Mouse (Mus musculus): ENCODE measurements around the gene Appbp2.

The Appbp2 gene

DNA sequence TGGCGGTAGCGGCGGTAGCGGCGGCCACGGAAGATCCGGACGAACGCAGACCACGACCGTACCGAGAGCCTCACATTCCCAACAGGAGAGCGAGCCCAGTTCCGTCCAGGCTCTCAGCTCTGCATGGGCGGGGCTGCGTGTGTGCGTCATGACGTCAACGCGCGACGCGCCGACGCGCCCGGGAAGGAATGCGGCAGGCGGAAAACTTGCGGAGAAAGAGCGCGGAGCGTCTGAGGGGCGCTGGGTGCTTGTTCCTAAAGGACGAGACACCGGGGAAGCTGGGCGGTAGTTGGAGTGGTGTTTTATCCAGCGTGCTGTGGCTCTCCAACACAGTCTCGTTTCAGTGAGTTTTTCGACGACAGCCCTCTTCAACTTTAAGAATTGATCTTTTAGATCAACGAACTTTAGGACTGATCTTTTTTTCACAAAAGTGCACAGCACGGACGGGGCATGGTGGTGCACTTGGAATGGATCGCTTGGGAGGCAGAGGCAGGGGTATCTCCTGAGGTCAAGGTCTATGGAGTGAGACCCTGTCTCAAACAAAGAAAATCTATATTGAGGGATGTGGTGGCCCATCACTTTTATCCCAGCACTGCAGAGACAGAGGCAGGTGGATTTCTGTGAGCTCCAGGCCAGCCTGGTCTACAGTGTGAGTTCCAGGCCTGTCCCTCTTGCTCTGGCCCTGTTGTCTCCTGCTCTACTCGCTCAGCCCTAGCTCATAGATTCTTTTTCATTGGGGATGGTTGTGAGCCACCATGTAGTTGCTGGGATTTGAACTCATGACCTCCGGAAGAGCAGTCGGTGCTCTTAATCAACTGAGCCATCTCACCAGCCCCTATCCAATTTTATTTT, at the start of gene Appbp2:
Gene Appbp2, minus strand, starts transcription at position 141 of the 852 bp plus-strand sequence.
- DNase-seq = peak; percentile 93 to 95

DNA sequence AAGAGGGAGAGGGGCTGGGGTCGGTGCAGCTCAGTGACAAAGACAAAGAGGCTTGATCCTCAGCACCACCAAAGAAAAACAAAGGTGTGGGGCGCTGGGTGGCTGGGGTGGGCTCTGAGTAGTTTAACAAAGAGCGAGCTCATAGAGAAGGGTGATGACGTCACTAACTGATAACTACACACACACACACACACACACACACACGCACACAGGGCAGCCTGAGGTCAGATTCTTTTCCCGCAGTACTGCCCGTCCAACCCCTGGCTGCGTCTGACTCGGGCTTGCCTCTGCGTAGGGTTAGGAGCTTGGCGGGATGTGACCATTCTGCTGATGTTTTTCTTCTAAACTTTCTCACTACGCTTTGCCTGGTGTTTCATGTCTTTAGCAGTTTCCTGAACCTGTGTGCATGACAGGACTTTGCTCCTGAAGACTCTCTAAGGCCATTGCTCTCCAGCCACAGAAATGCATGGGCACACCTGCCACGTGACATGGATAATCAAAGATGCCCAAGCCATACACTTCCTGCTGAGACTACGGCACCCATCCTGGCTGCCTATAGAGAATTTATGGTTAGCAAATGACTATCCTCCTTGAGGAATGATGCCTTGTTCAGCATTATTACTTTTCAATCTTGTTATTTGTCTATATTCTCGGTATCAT, 46.4 kb upstream of the Appbp2 start:
- DNase-seq = no peak

DNA sequence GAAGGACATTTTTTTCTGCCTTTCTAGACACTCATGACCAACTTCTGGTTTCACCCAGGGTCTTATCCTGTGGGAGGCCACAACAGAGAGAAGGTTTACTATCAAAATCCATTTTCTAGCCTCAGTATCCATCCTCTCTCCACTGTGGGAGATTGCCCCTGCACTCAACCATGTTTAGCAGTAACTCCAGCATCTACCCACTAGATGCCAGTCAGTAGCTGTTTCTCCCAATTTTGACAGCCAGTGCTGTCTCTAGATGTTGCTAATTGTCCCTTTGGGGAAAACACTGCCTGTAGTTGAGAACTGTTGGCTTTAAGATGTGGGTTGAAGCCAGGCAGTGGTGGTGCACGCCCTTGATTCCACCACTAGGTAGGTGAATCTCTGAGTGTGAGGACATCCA, 43.2 kb upstream of the Appbp2 start:
- no peak for DNase-seq

DNA sequence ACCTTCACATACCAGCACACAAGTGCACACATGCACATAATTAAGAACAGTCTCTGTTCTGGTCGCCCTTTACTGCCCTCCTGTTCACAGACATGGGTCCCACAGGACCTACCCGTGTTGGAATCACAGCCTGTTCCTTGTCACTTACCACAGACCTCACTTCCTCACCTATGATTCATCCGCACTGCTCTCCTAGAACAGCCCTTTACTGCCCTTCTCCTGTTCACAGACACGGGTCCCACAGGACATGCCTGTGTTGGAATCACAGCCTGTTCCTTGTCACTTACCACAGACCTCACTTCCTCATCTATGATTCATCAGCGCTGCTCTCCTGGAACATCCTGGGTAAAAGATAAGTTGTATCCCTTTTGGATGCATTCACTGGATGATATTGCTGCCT, 42.7 kb upstream of the Appbp2 start:
- DNase-seq = no peak

DNA sequence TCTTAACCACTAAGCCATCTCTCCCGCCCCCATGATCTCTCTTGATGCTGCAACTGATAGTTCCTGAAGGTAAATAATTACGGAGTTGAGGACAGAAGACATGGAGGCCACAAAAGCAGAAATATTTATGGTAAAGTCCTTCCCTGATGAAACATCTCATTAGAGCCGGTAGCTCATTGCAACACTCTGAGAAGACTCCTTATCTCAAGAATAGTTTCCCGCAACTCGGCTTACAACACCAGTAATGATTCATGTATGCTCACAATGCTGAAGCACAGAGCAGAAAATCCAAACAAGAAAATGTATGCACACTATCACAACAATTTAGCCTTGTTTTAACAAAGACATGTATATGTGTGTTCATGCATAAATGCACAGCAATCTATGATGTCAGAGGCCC, 40.2 kb upstream of the Appbp2 start:
- DNase-seq = no peak

DNA sequence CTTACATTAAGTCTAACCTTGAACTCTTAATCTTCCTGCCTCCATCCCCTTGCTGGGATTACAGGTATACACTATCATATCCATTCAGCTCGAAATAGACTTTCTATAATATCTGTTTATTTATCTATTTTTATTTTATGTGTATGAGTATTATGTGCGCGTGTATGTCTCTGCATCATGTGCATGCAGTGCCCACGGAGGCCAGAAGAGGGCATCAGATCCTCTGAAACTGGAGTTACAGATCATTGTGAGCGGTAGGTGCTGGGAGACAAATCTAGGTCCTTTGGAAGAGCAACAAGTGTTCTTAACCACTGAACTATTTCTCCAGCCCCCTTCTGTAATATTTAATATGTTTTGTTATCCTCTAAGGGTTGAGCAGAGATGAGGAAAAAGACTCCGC, 38.4 kb upstream of the Appbp2 start:
- DNase-seq = peak in 1 of 2 experiments; percentile 34

DNA sequence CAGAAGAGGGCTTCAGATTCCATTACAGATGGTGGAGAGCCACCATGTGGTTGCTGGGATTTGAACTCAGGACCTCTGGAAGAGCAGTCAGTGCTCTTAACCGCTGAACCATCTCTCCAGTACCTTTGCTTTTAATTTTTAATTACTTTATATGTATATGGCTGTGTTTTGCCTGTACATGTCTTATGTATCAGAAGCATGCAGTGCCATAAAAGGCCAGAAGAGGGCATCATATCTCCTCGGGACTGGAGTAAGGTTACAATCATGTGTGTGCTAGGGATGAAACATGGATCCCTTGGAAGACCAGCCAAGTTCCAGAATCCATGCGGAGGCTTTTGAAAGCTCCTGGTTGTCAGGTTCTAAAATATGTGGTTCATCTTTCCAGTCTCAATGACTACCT, 35.7 kb upstream of the Appbp2 start:
- peak; percentile 45 to 87 for DNase-seq

DNA sequence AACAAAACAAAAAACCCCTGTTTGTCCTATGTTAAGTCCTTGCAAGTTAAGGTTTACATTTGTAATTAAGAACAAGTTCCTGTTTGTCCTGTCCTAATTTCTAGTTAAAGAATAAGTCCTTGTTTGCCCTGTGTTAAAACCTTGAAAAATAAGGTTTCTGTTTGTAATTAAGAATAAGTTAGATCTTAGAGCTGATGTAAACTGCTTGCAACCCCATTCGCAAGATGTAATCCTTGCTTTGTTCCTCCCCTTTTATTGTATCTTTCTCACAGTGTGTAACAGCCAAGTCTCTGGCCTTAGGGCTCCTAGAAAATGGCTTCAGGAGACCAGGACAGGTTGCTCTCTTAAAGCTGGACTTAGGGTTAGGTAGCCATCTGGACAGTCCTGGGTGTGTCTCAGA, 32.5 kb upstream of the Appbp2 start:
- no peak for DNase-seq

DNA sequence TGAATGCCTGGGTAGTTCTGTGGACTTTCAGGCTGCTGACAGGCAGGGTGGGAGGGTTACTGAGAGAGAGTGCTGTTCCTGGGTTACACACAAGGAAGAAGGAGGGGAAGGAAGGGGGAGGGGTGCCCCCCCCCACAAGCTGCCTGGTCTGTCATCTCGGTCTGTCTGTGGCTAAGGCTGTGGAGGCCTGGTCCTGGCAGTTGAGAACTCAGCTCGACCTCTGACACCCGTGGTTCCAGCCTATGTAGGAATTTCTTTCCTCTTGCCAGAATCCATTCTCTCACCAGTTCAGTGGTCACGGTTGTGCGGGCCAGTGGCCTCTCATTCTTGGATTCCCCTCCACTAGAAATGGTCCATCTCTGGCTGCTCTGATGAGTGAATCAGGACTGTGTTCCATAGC, 29.7 kb upstream of the Appbp2 start:
- peak; percentile 20 to 64 for DNase-seq

DNA sequence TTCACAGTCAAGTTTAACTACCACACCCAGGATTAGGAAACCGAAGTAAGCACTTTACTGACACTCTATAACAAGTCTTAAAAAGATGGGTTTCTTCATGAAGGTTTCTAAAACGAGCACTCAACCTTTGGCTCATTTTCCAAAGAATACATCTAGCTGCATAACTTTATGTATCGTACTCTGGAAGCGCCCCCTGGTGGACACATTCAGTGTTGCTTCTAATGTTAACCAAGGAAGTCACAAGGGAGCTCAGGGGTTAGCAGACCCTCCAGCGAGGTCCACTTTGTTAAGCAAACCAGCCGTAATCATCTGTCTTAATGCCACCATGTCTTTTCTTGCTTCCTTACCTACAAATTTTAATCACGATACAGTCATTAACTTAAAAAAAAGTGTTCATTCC, 26.3 kb upstream of the Appbp2 start:
- peak; percentile 70 to 91 for DNase-seq

DNA sequence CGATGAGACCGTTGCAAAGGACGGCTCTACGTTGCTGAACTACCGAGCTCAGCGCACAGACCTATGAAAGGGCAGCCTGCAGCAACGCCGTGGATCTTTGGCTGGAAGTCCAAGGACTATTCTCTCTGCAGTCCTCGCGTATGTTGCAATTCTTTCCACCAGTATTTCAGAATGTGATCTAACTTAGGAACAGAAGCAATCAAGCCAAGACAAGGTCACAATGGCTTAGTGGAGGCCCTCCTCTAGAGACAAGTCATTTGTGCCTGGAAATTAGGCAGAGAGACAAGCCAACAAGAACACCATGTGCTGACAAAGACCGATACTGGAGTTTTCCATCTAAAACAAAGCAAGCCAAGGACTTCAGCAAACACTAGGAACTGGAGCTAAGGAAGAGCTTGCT, 24.0 kb upstream of the Appbp2 start:
- no peak for DNase-seq

DNA sequence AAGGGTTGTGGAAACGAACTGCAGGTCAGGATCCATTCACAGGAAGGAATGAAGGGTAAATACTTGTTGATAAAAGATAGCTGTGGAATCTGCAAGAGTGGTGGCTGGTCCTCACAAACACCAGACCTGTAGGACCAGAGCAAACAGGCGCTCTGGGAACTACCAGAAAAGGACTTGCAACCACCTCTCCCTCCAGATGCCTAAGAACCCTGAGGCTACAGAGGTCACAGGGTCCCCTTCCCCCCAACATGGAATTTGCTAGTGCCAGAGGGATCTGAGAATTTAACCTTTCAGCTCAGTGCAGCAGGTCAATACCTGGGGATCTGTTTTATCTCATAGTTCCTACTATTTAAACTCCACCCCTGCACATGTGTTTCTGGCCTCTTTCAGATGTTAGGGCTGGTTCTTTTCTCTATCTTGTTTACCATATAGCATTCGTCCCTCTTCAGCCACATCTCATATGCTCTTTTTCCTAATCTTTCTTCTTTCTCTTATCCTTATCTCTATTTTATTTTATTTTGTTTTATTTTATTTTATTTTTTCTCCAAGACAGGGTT, 20.6 kb upstream of the Appbp2 start:
- no peak for DNase-seq

DNA sequence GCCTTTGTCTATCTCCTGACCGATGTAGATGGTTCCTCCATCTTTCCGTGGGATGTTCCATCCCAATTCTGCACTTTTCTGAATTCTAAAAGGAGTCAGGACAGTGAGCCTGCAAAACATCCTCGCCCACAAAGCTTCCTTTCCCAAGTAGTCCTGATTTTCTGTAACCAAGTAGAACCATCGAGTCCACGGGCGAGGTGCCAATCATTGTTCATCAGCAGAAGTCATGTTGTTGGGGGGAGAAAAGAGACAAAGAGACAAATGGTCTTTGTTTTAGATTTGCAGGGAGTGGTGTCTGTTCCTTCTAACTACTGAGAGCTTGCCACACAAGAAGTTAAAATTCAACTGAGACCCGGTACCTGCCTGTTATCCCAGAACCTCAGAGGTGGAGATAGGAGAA, 18.7 kb upstream of the Appbp2 start:
- DNase-seq = no peak

DNA sequence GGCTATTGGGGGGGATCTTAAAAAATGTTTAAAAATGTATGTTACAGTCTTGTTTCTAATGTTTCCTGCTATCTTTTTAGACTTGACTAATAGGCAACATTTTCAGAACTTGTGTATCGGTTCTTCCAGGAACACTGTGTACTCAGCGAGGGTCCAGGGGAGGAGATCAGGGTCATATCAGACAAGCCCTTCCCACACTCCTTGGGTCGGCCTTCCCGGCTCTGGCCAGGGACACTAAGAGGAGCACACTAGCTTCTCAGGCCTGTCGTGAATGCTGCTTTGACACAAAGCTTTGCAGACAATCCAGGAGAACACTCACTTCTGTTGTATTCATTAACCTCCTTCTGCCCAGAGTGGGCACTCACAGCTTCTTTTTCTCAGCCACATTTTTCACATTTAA, 18.1 kb upstream of the Appbp2 start:
- DNase-seq = no peak

DNA sequence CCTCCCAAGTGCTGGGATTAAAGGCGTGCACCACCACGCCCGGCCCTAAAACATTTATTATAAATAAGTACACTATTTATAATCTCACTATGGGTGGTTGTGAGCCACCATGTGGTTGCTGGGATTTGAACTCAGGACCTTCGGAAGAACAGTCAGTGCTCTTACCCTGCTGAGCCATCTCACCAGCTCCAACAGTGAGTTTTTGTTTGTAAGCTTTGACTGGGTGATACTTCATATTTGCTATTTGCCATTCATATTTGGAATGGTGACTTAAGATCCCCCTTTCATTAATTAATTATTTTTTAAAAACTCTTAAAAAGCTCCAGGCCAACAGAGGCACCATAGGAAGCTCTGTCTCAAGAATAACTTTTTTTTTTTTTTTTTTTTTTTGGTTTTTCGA, 17.0 kb upstream of the Appbp2 start:
- no peak for DNase-seq

DNA sequence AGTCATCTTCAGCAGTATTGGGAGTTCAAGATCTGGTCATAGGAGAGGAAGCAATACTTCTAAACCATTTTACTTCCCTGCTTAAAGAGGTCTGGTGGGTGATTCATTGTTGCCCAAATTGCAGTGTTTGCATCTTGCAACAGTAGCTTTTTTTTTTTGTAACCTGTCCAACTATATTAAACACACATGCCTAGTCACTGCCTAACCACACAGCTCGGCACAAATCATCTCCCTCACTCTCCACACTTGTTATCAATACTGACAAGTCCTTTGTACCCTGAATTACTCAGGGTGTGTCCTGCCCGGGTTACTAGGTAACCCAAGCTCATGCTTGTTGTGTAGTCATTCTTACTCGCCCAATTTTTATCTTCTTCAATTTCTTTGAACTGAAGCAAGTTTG, 15.5 kb upstream of the Appbp2 start:
- no peak for DNase-seq

DNA sequence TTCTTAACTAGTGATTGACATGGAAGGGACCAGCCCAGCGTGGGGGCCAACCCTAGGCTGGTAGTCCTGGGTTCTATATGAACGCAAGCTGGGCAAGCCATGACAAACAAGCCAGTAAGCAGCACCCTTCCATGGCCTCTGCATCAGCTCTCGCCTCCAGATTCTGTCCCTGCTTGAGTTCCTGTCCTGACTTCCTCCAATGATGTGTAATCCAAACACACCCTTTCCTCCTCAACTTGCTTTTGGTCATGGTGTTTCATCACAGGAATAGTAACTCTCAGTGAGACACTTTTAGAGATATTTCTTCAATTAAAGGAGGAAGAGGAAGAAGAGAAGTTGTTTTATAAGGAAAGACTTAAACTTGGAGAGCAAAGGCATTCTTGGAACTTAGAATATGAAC, 14.4 kb upstream of the Appbp2 start:
- DNase-seq = no peak

DNA sequence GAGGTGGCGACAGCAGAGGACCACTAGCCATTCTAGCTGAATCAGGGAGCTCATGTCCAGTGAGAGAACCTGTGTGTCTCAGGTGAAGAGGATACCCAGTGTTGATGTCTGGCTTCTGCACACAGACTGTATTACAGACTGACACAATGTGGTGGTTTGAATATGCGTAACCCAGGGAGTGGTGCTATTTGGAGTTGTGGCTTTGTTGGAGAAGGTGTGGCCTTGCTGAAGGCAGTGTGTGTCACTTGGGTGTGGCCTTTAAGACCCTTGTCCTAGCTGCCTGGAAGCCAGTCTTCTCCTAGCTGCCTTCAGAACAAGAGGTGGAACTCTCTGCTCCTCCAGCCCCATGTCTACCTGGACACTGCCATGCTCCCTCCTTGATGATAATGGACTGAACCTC, 13.2 kb upstream of the Appbp2 start:
- no peak for DNase-seq

DNA sequence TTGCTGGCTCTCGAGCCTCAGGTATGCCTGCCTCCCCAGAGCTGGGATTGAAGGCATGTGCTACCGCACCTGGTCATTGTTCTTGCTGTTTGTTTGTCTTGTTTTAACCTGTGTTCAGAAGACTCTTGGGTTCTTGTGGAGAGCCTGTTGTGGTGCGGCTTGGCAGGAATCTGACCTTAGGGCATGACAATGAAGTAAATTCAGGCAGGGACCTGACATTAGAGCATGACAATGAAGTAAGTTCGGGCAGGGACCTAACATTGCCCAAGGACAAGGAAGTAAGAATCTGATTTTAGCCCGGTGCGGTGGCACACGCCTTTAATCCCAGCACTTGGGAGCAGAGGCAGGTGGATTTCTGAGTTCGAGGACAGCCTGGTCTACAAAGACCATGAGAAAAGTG, 6.3 kb upstream of the Appbp2 start:
- no peak for DNase-seq

DNA sequence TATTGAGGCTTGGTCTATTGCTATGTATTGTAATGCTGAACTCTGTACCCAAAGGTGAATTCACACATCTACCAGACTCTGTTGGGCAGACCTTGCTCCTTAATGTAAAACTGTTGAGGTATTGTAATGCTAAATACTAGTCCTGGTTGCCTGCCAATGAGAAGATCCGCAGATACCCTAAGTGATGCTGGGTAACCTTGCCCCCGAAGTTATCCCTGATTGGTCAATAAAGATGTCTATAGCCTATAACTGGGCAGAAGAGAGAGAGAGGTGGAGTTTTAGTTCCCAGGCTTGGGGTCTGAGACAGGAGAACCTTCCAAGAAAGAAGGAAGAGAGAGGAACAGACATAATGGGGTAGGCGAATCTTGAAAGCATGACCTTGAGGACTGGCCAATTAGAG, 5.3 kb upstream of the Appbp2 start:
- DNase-seq = no peak

DNA sequence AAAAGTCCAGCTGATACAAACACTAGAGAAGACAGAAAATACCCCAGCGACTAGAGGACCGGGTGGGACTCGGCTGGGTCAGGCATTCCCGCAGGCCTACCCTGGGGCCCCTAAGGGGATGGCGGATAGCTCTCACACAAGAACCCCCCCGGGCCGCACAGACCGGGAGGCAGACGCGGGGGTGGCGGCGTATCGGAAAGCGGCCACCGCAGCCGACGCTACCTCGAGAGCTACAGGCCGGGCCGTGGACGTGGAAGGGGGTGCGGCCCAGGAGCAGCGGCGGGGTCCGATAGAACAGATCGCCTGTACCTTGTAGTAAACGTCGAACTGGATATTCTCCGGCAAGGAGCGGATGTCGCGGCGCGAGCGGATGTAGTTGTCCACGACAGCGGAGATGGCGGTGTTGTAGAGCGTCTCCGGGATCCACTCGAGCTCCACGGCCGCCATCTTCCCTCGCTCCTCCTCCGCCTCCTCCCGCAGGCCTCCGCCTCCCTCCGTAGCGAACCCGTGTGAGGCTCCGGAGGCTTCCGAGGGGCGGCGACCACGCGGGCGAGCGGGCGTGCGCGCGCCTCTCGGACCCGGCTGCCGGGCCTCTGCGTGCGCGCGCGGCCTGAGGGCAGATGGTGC, 454 bp downstream of the Appbp2 start:
- DNase-seq = peak; percentile 85 to 94

DNA sequence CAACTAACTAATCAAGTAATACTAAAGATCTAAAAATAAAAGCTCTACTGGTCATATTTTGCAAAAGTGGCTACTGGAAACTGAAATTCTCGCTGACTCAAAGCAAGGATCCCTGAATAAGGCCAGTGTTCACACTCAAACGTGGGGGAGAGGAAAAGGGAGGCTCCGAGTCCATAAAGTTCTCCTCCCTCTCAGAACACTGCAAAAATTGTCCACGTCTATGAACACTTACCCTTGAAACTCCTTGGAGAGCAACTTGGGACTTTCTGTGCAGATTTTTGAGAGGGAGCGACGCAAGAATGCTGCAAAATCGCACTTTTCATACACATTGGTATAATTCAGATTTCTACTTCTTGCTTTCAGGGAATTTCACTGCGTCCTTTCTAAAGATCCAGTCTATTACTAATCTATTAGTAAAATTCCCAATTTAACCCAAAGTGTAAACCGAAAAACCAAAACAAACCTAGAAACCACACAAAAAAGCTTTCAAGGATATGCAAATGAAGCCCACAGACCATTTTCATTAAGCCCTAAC, 1.2 kb downstream of the Appbp2 start:
- no peak for DNase-seq

DNA sequence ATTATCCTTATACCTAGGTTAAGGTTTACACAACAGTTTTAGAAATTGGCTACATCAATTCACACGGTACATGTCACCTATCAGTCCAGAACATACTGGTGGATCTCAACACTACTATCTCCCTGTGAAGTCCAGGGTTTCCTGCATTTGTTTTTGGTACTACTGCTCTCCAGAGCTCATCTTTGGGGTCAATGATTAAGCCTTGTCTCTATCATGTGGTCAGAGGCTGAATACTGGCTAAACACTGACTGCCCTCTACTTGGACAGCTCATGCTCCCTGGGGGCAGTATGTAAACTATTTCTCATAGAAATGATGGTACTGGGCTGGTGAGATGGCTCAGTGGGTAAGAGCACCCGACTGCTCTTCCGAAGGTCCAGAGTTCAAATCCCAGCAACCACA, 11.7 kb downstream of the Appbp2 start:
- DNase-seq = no peak
